11 mouse cellular contexts compared by ENCODE assay signal in genomic region chr6:52843027-52843426, GRCm38 (mm10).
A peak's percentile ranks its signal among the peaks of the same experiment; 100 is the strongest.
DNase-seq lines count a peak whose midpoint lies in the region; ATAC-seq and TF ChIP-seq lines count a peak whose summit lies in the region.
"Had no signal": no experiment of that assay in that cellular context is flagged by ENCODE, and none has a peak within 500 bp of the region (broad histone marks: within the 10 kb centered on the region; RNA-seq: fewer than 3 reads in every experiment).

No protein-coding gene starts in this region.

- TF ChIP-seq CTCF in lung, embryonic 14.5 days (IDR thresholded peaks at IDR 0.05; ENCODE audit: low read depth), result peak; percentile 61
- peak; percentile 36; the same call in 1 of the 2 replicates for TF ChIP-seq CTCF in bone marrow, adult 2 months (IDR thresholded peaks at IDR 0.05; ENCODE audit: control insufficient read depth, insufficient read depth, low read length)
- peak; percentile 42; the same call in 1 of the 2 replicates for TF ChIP-seq CTCF in small intestine, adult 2 months (IDR thresholded peaks at IDR 0.05; ENCODE audit: extremely low read depth, insufficient read length, insufficient replicate concordance, low read depth, low read length)

- no peaks in the 10 kb centered on the region for H3K27me3 ChIP-seq in lung, embryonic 14.5 days (ENCODE audit: insufficient read depth, low read length)
- no peaks in the 10 kb centered on the region for H3K27me3 ChIP-seq in small intestine, adult 2 months (ENCODE audit: control insufficient read depth, insufficient read depth, low read length)
- H3K27me3 ChIP-seq: neural tube, embryonic 15.5 days had no signal

- no peak overlapping the region for H3K9ac ChIP-seq in lung, embryonic 14.5 days
- H3K9ac ChIP-seq: neural tube, embryonic 15.5 days had no signal

- no peaks in the 10 kb centered on the region for H3K36me3 ChIP-seq in lung, embryonic 14.5 days (ENCODE audit: insufficient read depth)
- no peaks in the 10 kb centered on the region for H3K36me3 ChIP-seq in small intestine, adult 2 months (ENCODE audit: control insufficient read depth, insufficient read depth, low read length)
- H3K36me3 ChIP-seq: G1E; neural tube, embryonic 15.5 days had no signal

- H3K27ac ChIP-seq in lung, embryonic 14.5 days (ENCODE audit: low read depth), result no peak overlapping the region
- peak overlapping the region; percentile 47; the same call in 1 of the 2 replicates for H3K27ac ChIP-seq in bone marrow, adult 2 months (ENCODE audit: control insufficient read depth, insufficient read depth, low read depth, low read length, poor library complexity)
- H3K27ac ChIP-seq in small intestine, adult 2 months (ENCODE audit: insufficient read depth, low read depth, low read length), result no peak overlapping the region
- H3K27ac ChIP-seq: neural tube, embryonic 15.5 days had no signal

- H3K4me1 ChIP-seq in lung, embryonic 14.5 days (ENCODE audit: insufficient read depth), result no peaks in the 10 kb centered on the region
- peaks cover 8% of the 10 kb centered on the region for H3K4me1 ChIP-seq in bone marrow, adult 2 months (ENCODE audit: control insufficient read depth, insufficient read depth, low read length)
- H3K4me1 ChIP-seq in small intestine, adult 2 months (ENCODE audit: control insufficient read depth, insufficient read depth, insufficient read length, low read length), result no peaks in the 10 kb centered on the region

- H3K4me3 ChIP-seq in lung, embryonic 14.5 days (ENCODE audit: low read depth, low read length), result no peak overlapping the region
- no peak overlapping the region for H3K4me3 ChIP-seq in bone marrow, adult 2 months (replicated peaks; ENCODE audit: control insufficient read depth, low read depth, low read length)
- no peak overlapping the region for H3K4me3 ChIP-seq in small intestine, adult 2 months (ENCODE audit: low read depth, low read length)
- H3K4me3 ChIP-seq: neural tube, embryonic 15.5 days had no signal

- peak; percentile 11 to 32 for DNase-seq in heart, adult 18-20 months
- no peak for DNase-seq in heart, postnatal 14 days
- DNase-seq in lung, embryonic 14.5 days, result peak; percentile 58
- no peak for DNase-seq in lung, postnatal 10 days
- DNase-seq in gastrocnemius, adult 18-20 months (ENCODE audit: low spot score), result no peak
- no peak for DNase-seq in heart, adult 9 months (ENCODE audit: low spot score in 2 of 2)
- DNase-seq: heart, postnatal 4 days had no signal

- no peak for TF ChIP-seq POLR2A in bone marrow, adult 2 months (IDR thresholded peaks at IDR 0.05; ENCODE audit: borderline replicate concordance, control insufficient read depth, low read depth, low read length)
- TF ChIP-seq POLR2A in small intestine, adult 2 months (IDR thresholded peaks at IDR 0.05; ENCODE audit: low read depth, low read length), result no peak

- no peak for ATAC-seq in lung, embryonic 14.5 days (ENCODE audit: insufficient read depth)

- intact Hi-C loops in heart, postnatal 14 days (cut with DNase I), result no loop called here

- no peak overlapping the region for H3K4me2 ChIP-seq in lung, embryonic 14.5 days
- H3K4me2 ChIP-seq: neural tube, embryonic 15.5 days had no signal

- 69% methylated on average over 4 of the region's 4 CpGs for WGBS in lung, embryonic 14.5 days
- WGBS in bone marrow, adult 2 months, result 66% methylated on average over 4 of the region's 4 CpGs
- WGBS in small intestine, adult 2 months, result 51% methylated on average over 4 of the region's 4 CpGs

- H3K9me3 ChIP-seq in lung, embryonic 14.5 days (ENCODE audit: low read depth, low read length), result no peaks in the 10 kb centered on the region
- H3K9me3 ChIP-seq: neural tube, embryonic 15.5 days had no signal

Comparison
In these comparisons a context has a peak if more than half of its experiments do, and no peak if none do; other contexts are left out.
1. DNase-seq: peak in heart, adult 18-20 months (2 of 2) and lung, embryonic 14.5 days (single experiment); none in heart, postnatal 14 days (0 of 2), lung, postnatal 10 days (single experiment), gastrocnemius, adult 18-20 months (single experiment) and heart, adult 9 months (0 of 2).
2. Peak in every context shown above with its lines, with median percentiles within 50 percentile points of each other: CTCF ChIP-seq.